Mouse (Mus musculus): Measurements from ENCODE around the gene Cbfa2t2.

DNA sequence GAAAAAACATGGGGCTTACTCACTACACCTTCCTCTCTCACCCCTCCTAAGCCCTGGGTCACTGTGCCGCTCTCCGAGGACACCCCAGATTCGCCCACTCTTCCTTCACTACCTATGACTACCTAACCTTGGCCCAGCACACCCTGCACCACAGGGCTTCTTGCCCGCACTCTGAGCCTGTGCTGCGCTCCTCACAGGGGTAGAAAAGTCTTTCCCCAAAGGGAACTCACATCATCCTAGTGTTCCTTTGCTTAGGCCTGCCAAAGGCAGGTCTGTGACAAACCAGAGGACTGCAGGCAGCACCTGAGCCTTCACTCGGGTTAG, 141.4 kb downstream of the Cbfa2t2 start:
- no peak for TF ChIP-seq CTCF (IDR thresholded peaks at IDR 0.05; ENCODE audit: control insufficient read depth, insufficient read depth, insufficient read length)
- no peak for TF ChIP-seq MYOG (IDR thresholded peaks at IDR 0.05; ENCODE audit: control insufficient read depth, extremely low read depth, insufficient read length)
- no peak for TF ChIP-seq CEBPB (IDR thresholded peaks at IDR 0.05; ENCODE audit: low read depth)
- no peak for TF ChIP-seq USF1 (IDR thresholded peaks at IDR 0.05; ENCODE audit: low read depth)
- no peak for TF ChIP-seq MAX (IDR thresholded peaks at IDR 0.05)
- no peak for TF ChIP-seq FOSL1 (IDR thresholded peaks at IDR 0.05; ENCODE audit: insufficient read depth, low read length, poor library complexity, severe bottlenecking)

Data from C2C12 (cell line).